Mouse (Mus musculus): ENCODE measurements around the gene Mmp3. TPM values are rescaled to one million over a fixed set of nuclear protein-coding genes. Genes with fewer than 3 reads are reported as not detected.

Gene Mmp3
- not detected for polyA plus RNA-seq (2014; fragmentation: Illumina TruSeq; extraction: RNeasy Lipid Tissue Mini Kit (QIAGEN cat#74804); ENCODE audit: low read depth, low replicate concordance)

GRCm38 (mm10) chr9:7445522-7445921 lies at the start of gene Mmp3:
TSS of gene Mmp3 (plus strand) at chr9:7445822.

GRCm38 (mm10) chr9:7502051-7502450 lies 56.4 kb downstream of the Mmp3 start, which contains the start of gene Mmp10:
TSS of gene Mmp10 (plus strand) at chr9:7502352.

Other genes starting within 250 kb of the Mmp3 start
- 0.07 TPM for gene Mmp13, start 173.3 kb upstream of the Mmp3 start, polyA plus RNA-seq (2014; fragmentation: Illumina TruSeq; extraction: RNeasy Lipid Tissue Mini Kit (QIAGEN cat#74804); ENCODE audit: low read depth, low replicate concordance)
- 0.24 TPM for gene Mmp12, start 101.4 kb upstream of the Mmp3 start, polyA plus RNA-seq (2014; fragmentation: Illumina TruSeq; extraction: RNeasy Lipid Tissue Mini Kit (QIAGEN cat#74804); ENCODE audit: low read depth, low replicate concordance)
- gene Mmp1b, start 57.8 kb upstream of the Mmp3 start, polyA plus RNA-seq (2014; fragmentation: Illumina TruSeq; extraction: RNeasy Lipid Tissue Mini Kit (QIAGEN cat#74804); ENCODE audit: low read depth, low replicate concordance), result not detected
- not detected for gene Mmp10, start 56.5 kb downstream of the Mmp3 start, polyA plus RNA-seq (2014; fragmentation: Illumina TruSeq; extraction: RNeasy Lipid Tissue Mini Kit (QIAGEN cat#74804); ENCODE audit: low read depth, low replicate concordance)
- gene Mmp8, start 112.6 kb downstream of the Mmp3 start, polyA plus RNA-seq (2014; fragmentation: Illumina TruSeq; extraction: RNeasy Lipid Tissue Mini Kit (QIAGEN cat#74804); ENCODE audit: low read depth, low replicate concordance), result not detected
- gene Mmp27, start 125.6 kb downstream of the Mmp3 start, polyA plus RNA-seq (2014; fragmentation: Illumina TruSeq; extraction: RNeasy Lipid Tissue Mini Kit (QIAGEN cat#74804); ENCODE audit: low read depth, low replicate concordance), result not detected
- not detected for gene Mmp20, start 182.4 kb downstream of the Mmp3 start, polyA plus RNA-seq (2014; fragmentation: Illumina TruSeq; extraction: RNeasy Lipid Tissue Mini Kit (QIAGEN cat#74804); ENCODE audit: low read depth, low replicate concordance)
- gene Mmp7, start 246.3 kb downstream of the Mmp3 start, polyA plus RNA-seq (2014; fragmentation: Illumina TruSeq; extraction: RNeasy Lipid Tissue Mini Kit (QIAGEN cat#74804); ENCODE audit: low read depth, low replicate concordance), result 0.34 TPM